Mouse (Mus musculus) forebrain, embryonic 12.5 days (tissue): ENCODE data around the gene Usp46. TPM values are rescaled to one million over a fixed set of nuclear protein-coding genes. Genes with fewer than 3 reads are reported as not detected.
A peak's percentile ranks its signal among the peaks of the same experiment; 100 is the strongest.

Experiments
- ATAC-seq: fragments of 200-750 bp; cut with Nextera tagmentation; 2 replicates; pipeline ENCODE4 v1.8.0; 2017; ENCODE audit warnings: moderate TSS enrichment; ENCODE audit not compliant: low FRiP score
- H3K27ac ChIP-seq: fragments of 300-500 bp; sonication (generic); 2 replicates; pipeline ENCODE4 v1.5.1; 2016; ENCODE audit warnings: mild to moderate bottlenecking
- H3K27me3 ChIP-seq: fragments of 300-500 bp; sonication (generic); 2 replicates; pipeline ENCODE4 v1.6.1; 2016; ENCODE audit warnings: mild to moderate bottlenecking
- H3K36me3 ChIP-seq: fragments of 300-500 bp; sonication (generic); replicated peaks from 2 replicates; pipeline ENCODE4 v1.6.1; 2016; ENCODE audit warnings: mild to moderate bottlenecking
- H3K4me1 ChIP-seq: fragments of 300-500 bp; sonication (generic); 2 replicates; pipeline ENCODE4 v1.6.1; 2016
- H3K4me2 ChIP-seq: fragments of 300-500 bp; sonication (generic); 2 replicates; pipeline ENCODE4 v1.6.1; 2016; ENCODE audit warnings: mild to moderate bottlenecking, moderate library complexity
- H3K4me3 ChIP-seq: fragments of 300-500 bp; sonication (generic); replicated peaks from 2 replicates; pipeline ENCODE4 v1.5.1; 2016; ENCODE audit warnings: mild to moderate bottlenecking
- H3K9ac ChIP-seq: fragments of 300-500 bp; sonication (generic); 2 replicates; pipeline ENCODE4 v1.6.1; 2016; ENCODE audit warnings: mild to moderate bottlenecking
- H3K9me3 ChIP-seq: fragments of 300-500 bp; sonication (generic); 2 replicates; pipeline ENCODE4 v1.6.1; 2016
- WGBS: fragments of 180-500 bp; shearing (Covaris S2); methylation state at CpG from one replicate; pipeline ENCODE4 v1.1.7; 2016; 5-methylcytosine and 5-hydroxymethylcytosine counted together
- polyA plus RNA-seq: library from polyadenylated mRNA; unstranded; fragments of >200 nt; fragmentation: Nextera tagmentation; extraction: Ambion mirVana; gene quantifications from 2 replicates; pipeline ENCODE4 v1.2.1, GENCODE M21; 2016

The Usp46 gene
- 34.1 and 37.0 TPM in 2 replicates for polyA plus RNA-seq

DNA sequence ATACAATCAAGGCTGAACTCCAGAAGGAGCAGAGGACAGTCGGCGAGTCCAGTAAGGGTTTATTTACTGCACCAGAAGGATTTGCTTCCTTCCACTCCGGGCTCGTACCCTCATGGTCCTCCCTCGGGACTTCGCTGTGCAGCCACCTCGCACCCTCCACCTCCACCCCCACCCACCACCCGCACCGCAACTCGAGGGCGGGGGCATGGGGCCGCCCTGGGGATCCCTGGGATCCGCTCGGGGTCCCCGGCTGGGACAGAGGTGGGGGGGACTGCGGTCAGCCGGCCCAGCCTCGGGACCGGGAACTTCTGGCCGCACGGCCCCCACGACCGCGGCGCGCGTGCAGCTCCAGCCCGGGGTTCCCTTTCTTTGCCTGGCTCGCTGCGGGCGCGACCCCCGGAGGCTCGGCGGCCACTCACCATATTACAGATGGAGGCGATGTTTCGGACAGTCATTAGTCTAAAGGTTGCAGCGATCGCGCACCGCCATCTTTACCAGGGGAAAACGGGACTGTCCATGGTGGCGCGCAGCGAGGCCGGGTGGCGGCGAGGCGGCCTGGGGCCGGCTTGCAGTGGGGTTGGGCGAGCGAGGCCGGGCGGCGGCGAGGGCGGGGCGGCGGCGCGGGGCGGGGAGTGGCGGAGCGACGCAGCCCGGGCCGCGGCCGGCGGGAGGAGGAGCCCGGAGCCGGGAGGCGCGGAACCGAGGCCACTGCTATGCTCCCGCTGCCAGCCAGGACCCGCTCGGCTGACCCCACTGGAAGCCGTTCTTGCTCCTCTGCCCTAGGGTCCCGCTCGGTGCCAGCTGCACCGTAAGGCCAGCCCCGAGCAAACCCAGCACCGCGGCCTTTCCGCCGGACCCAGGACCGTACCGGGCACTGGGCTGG, at the start of gene Usp46:
Gene Usp46, minus strand, starts transcription at position 601 of the 883 bp plus-strand sequence.
- Histone ChIP-seq H3K4me3 (peak within 1 kb of the TSS; percentile 85), H3K4me1 (peaks cover 35% of the 10 kb centered on the region), H3K4me2 (peak within 1 kb of the TSS; percentile 80), H3K9me3 (no peaks in the 10 kb centered on the region), H3K36me3 (no peaks in the 10 kb centered on the region), H3K9ac (peak within 1 kb of the TSS; percentile 93), H3K27me3 (no peaks in the 10 kb centered on the region), H3K27ac (peak within 1 kb of the TSS; percentile 87)
- WGBS = under 1% methylated on average over 80 of the region's 89 CpGs
- peak; percentile 94 for ATAC-seq

- Histone ChIP-seq H3K36me3 (no peaks in the 10 kb centered on the region), H3K4me1 (peaks cover 5% of the 10 kb centered on the region), H3K9me3 (no peaks in the 10 kb centered on the region), H3K4me2 (no peak overlapping the region), H3K27ac (peak overlapping the region; percentile 36; the same call in 1 of the 2 replicates), H3K4me3 (no peak overlapping the region), H3K27me3 (no peaks in the 10 kb centered on the region), H3K9ac (no peak overlapping the region)
- 79% methylated on average over 7 of the region's 7 CpGs for WGBS
- no peak for ATAC-seq
These were observed 45.9 kb upstream of the Usp46 start for GRCm38 (mm10) chr5:74113961-74114689.

DNA sequence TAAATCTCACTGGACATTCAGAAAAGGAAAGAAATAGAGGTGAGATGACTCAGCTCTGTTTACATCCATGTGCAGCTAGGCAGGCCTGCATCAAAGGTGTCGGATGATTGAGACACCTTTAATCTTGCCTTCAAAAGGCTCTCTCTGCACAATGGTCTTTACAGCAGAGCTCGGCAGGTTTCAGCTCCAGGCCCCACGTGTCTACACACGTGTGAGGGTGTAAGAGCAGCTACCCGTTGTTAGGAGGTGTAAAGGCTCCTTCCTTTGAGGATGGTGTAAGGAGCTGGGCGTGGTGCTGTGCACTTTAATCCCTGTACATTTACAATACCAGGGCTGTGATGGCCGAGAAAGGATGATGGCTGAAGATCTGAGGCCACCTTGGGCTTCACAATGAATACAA, 37.2 kb upstream of the Usp46 start:
- WGBS = 44% methylated on average over 7 of the region's 7 CpGs
- Histone ChIP-seq H3K9me3 (no peaks in the 10 kb centered on the region), H3K27me3 (no peaks in the 10 kb centered on the region), H3K4me1 (no peaks in the 10 kb centered on the region), H3K27ac (no peak overlapping the region), H3K4me3 (no peak overlapping the region), H3K9ac (no peak overlapping the region), H3K36me3 (no peaks in the 10 kb centered on the region), H3K4me2 (no peak overlapping the region)
- no peak for ATAC-seq

GRCm38 (mm10) chr5:74101761-74102160, 33.5 kb upstream of the Usp46 start:
- Histone ChIP-seq H3K4me1 (no peaks in the 10 kb centered on the region), H3K9ac (no peak overlapping the region), H3K36me3 (peaks cover 12% of the 10 kb centered on the region), H3K4me2 (no peak overlapping the region), H3K9me3 (no peaks in the 10 kb centered on the region), H3K27ac (no peak overlapping the region), H3K4me3 (no peak overlapping the region), H3K27me3 (no peaks in the 10 kb centered on the region)
- ATAC-seq = no peak
- WGBS = 76% methylated on average over 6 of the region's 6 CpGs

DNA sequence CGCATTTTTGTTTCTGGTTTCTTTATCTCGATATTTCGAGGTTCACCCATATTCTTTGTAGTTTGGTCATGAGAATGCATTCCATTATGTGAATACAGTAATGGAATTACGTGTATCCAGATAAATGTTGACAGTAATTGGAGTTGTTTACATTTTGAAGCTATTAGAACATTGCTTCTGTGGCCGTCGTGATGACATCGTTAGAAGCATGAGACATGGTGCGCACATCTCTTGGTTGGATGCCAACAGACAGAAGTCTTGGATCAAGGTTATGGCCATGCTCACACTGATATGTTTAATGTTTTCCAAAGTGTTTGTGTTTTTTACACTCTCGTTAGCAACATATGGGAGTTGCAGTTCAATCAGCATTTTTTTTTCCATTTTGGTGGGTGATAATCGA, 30.8 kb upstream of the Usp46 start:
- Histone ChIP-seq H3K4me1 (peaks cover 11% of the 10 kb centered on the region), H3K9me3 (no peaks in the 10 kb centered on the region), H3K27me3 (no peaks in the 10 kb centered on the region), H3K4me3 (no peak overlapping the region), H3K4me2 (no peak overlapping the region), H3K36me3 (peaks cover 37% of the 10 kb centered on the region), H3K9ac (no peak overlapping the region), H3K27ac (no peak overlapping the region)
- 83% methylated on average over 10 of the region's 10 CpGs for WGBS
- ATAC-seq = no peak

- H3K27ac ChIP-seq = 0 out of 2 replicates have a peak overlapping the region, but pooled peaks have one; percentile 5
- peaks cover 15% of the 10 kb centered on the region for H3K4me1 ChIP-seq
- no peaks in the 10 kb centered on the region for H3K27me3 ChIP-seq
- 88% methylated on average over 10 of the region's 10 CpGs for WGBS
- no peaks in the 10 kb centered on the region for H3K9me3 ChIP-seq
- no peak for ATAC-seq
- H3K4me2 ChIP-seq = no peak overlapping the region
- H3K4me3 ChIP-seq = no peak overlapping the region
- H3K9ac ChIP-seq = no peak overlapping the region
- peaks cover 37% of the 10 kb centered on the region for H3K36me3 ChIP-seq
These were observed 29.6 kb upstream of the Usp46 start for GRCm38 (mm10) chr5:74097854-74098220.

- Histone ChIP-seq H3K4me2 (no peak overlapping the region), H3K4me3 (no peak overlapping the region), H3K27me3 (no peaks in the 10 kb centered on the region), H3K9ac (no peak overlapping the region), H3K27ac (no peak overlapping the region), H3K36me3 (peaks cover 37% of the 10 kb centered on the region), H3K4me1 (peaks cover 15% of the 10 kb centered on the region), H3K9me3 (no peaks in the 10 kb centered on the region)
- ATAC-seq = no peak
- 92% methylated on average over 11 of the region's 11 CpGs for WGBS
These were observed 29.1 kb upstream of the Usp46 start for GRCm38 (mm10) chr5:74097116-74097853.

- Histone ChIP-seq H3K4me1 (peaks cover 15% of the 10 kb centered on the region), H3K27me3 (no peaks in the 10 kb centered on the region), H3K27ac (no peak overlapping the region), H3K4me3 (no peak overlapping the region), H3K9ac (no peak overlapping the region), H3K36me3 (peaks cover 37% of the 10 kb centered on the region), H3K4me2 (no peak overlapping the region), H3K9me3 (no peaks in the 10 kb centered on the region)
- WGBS = 93% methylated on average over 1 of the region's 1 CpGs
- ATAC-seq = no peak
These were observed 27.8 kb upstream of the Usp46 start for GRCm38 (mm10) chr5:74096060-74096459.

- Histone ChIP-seq H3K4me2 (no peak overlapping the region), H3K36me3 (peaks cover 37% of the 10 kb centered on the region), H3K4me3 (no peak overlapping the region), H3K27me3 (no peaks in the 10 kb centered on the region), H3K9ac (no peak overlapping the region), H3K27ac (no peak overlapping the region), H3K9me3 (no peaks in the 10 kb centered on the region), H3K4me1 (peaks cover 15% of the 10 kb centered on the region)
- WGBS = 92% methylated on average over 2 of the region's 2 CpGs
- ATAC-seq = no peak
These were observed 27.4 kb upstream of the Usp46 start for GRCm38 (mm10) chr5:74095611-74096010.

DNA sequence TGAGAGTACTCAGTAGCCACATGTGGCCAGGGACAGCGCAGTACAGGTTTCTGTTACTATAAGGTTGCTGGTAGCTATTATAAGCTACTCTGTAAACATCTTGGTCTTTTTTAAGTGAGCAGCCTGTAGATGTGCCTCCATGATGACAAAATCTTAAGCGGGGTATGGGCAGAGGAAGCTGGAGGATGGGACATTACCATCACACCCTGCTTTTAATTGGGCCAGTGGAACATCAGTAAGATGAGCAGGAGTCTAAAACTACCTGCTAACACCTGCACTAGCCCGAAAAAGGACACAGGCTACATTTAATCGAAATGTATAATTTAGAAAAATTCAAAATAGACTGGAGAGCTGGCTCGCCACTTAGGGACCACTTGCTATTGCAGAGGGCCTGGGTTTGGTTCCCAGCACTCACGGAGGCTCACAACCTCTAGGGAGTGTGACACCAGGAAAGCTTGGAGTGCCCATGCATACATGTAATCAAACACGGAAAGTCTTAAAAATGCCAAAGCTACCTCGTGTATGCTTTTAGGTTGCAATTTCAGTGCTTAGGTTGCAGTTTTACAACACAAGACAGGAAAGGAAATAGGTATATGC, 26.7 kb upstream of the Usp46 start:
- Histone ChIP-seq H3K27me3 (no peaks in the 10 kb centered on the region), H3K9me3 (no peaks in the 10 kb centered on the region), H3K4me1 (peaks cover 15% of the 10 kb centered on the region), H3K4me3 (peak overlapping the region; percentile 91; the same call in 1 of the 2 replicates), H3K4me2 (peak overlapping the region; percentile 77), H3K27ac (no peak overlapping the region), H3K9ac (no peak overlapping the region; the same call in 1 of the 2 replicates), H3K36me3 (peaks cover 37% of the 10 kb centered on the region)
- ATAC-seq = no peak
- 88% methylated on average over 8 of the region's 8 CpGs for WGBS

- H3K9me3 ChIP-seq = no peaks in the 10 kb centered on the region
- peak overlapping the region; percentile 77 for H3K4me2 ChIP-seq
- H3K4me1 ChIP-seq = peaks cover 15% of the 10 kb centered on the region
- WGBS = 32% methylated on average over 11 of the region's 11 CpGs
- ATAC-seq = no peak
- peak overlapping the region; percentile 96 for H3K9ac ChIP-seq
- H3K4me3 ChIP-seq = peak overlapping the region; percentile 91
- H3K27ac ChIP-seq = peak overlapping the region; percentile 82
- H3K36me3 ChIP-seq = peaks cover 37% of the 10 kb centered on the region
- H3K27me3 ChIP-seq = no peaks in the 10 kb centered on the region
These were observed 25.6 kb upstream of the Usp46 start for GRCm38 (mm10) chr5:74093556-74094428.
